Mouse (Mus musculus): ENCODE measurements at regions not wholly inside any gene's neighbourhood (a gene's known extent, or its start where the extent isn't known, plus 50 kb on each side); places are given as distances from the start of the nearest gene placed in this dataset.

DNA sequence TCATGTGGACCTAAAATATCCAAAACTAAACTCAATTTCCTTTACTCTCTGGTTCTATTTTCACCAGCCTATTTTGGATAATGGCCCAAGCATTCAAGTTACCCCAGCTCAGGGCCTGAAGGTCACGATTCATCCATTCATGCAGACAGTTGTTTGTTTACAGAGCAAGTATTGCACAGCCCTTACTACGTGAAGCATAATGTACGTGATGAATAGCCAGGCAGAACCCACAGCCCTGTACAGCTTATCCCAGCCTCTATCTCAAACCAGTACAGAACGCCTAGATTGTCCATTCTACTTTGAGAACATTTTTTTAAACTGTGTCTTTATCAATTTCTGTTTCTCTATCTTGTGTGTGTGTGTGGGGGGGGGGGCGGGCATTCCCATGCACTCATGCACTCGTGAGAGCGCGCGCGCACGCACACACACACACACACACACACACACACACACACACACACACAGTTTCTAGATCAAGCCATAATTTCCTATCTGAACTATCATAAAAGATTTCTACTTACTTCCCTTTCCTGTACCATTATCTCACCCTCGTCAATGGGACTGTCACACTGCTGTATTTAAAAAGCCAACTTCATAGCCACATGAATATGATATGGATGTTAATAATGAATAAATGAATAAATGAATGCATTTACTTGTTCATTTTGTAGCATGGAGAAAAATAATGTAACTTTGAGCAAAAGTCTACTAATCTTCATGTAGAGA is 180.3 kb upstream of the Bmp2 start:
- DNase-seq (ENCODE audit: low spot score) (no peak), ATAC-seq (no peak)
- Histone ChIP-seq H3K4me1 (ENCODE audit: insufficient read depth, low read depth, low read length) (no peaks in the 10 kb centered on the region), H3K4me3 (ENCODE audit: low read depth, low read length) (no peak overlapping the region), H3K4me2 (replicated peaks; ENCODE audit: low read depth, low read length) (no peak overlapping the region), H3K36me3 (ENCODE audit: insufficient read depth, low read length) (no peaks in the 10 kb centered on the region), H3K9ac (replicated peaks; ENCODE audit: low read depth) (no peak overlapping the region), H3K27me3 (replicated peaks; ENCODE audit: insufficient read depth, low read length) (no peaks in the 10 kb centered on the region), H3K27ac (ENCODE audit: low read length) (no peak overlapping the region), H3K9me3 (ENCODE audit: low read length) (no peaks in the 10 kb centered on the region)
- 52% methylated on average over 10 of the region's 12 CpGs for whole genome bisulfite sequencing
- no peak for TF ChIP-seq EP300 (IDR thresholded peaks at IDR 0.05)
- TF ChIP-seq CTCF (IDR thresholded peaks at IDR 0.05) = no peak

DNA sequence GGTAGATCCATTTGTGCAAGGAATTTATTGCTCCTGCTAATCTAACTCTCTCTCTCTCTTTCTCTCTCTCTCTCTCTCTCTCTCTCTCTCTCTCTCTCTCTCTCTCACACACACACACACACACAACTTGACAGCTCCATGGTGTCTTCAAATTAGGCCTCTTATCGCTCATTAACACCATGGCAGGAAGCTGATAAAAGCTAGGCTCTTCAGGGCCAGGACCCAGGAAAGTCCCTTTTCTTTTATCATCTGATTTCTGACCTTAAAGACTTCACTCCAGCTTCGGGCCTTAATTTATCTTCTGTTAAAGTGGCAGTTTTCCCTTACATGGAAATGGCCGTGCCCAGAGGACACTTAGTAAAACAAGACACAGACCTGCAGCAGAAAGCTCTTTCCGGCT is 178.4 kb upstream of the Bmp2 start:
- Histone ChIP-seq H3K4me2 (replicated peaks; ENCODE audit: low read depth, low read length) (no peak overlapping the region), H3K9ac (replicated peaks; ENCODE audit: low read depth) (no peak overlapping the region), H3K27me3 (replicated peaks; ENCODE audit: insufficient read depth, low read length) (no peaks in the 10 kb centered on the region), H3K36me3 (ENCODE audit: insufficient read depth, low read length) (no peaks in the 10 kb centered on the region), H3K4me3 (ENCODE audit: low read depth, low read length) (no peak overlapping the region), H3K4me1 (ENCODE audit: insufficient read depth, low read depth, low read length) (no peaks in the 10 kb centered on the region), H3K9me3 (ENCODE audit: low read length) (no peaks in the 10 kb centered on the region), H3K27ac (ENCODE audit: low read length) (no peak overlapping the region)
- 42% methylated on average over 4 of the region's 4 CpGs for WGBS
- ATAC-seq (no peak), DNase-seq (ENCODE audit: low spot score) (no peak)
- no peak for TF ChIP-seq CTCF (IDR thresholded peaks at IDR 0.05)
- no peak for TF ChIP-seq EP300 (IDR thresholded peaks at IDR 0.05)

DNA sequence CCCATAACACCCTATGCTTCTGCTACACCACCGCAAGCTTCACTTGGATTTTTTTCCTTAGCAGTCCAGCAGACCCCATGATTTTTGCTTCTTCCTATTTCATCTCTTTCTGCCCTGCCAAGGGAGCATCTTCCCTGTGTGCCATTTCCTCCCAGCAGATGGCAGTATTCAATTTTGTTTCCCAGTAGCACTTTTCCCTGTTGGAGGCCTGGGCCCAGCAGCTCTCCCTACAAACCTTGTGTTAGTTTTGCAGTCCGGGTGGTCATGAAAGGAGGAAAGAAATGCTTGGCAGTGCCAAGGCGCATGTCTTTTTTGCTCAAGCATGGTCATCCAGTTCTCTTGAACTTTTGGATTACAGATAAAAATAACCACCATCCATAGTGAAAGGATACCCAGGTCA is 170.9 kb upstream of the Bmp2 start:
- ATAC-seq = no peak
- WGBS = 63% methylated on average over 3 of the region's 3 CpGs
- Histone ChIP-seq H3K9me3 (ENCODE audit: low read length) (no peaks in the 10 kb centered on the region), H3K4me2 (replicated peaks; ENCODE audit: low read depth, low read length) (no peak overlapping the region), H3K27me3 (replicated peaks; ENCODE audit: insufficient read depth, low read length) (no peaks in the 10 kb centered on the region), H3K9ac (replicated peaks; ENCODE audit: low read depth) (no peak overlapping the region), H3K27ac (ENCODE audit: low read length) (no peak overlapping the region), H3K4me1 (ENCODE audit: insufficient read depth, low read depth, low read length) (no peaks in the 10 kb centered on the region), H3K4me3 (ENCODE audit: low read depth, low read length) (no peak overlapping the region), H3K36me3 (ENCODE audit: insufficient read depth, low read length) (no peaks in the 10 kb centered on the region)
- TF ChIP-seq CTCF (IDR thresholded peaks at IDR 0.05) (peak; percentile 72), EP300 (IDR thresholded peaks at IDR 0.05) (no peak)
- peak; percentile 50 for DNase-seq (ENCODE audit: low spot score)

DNA sequence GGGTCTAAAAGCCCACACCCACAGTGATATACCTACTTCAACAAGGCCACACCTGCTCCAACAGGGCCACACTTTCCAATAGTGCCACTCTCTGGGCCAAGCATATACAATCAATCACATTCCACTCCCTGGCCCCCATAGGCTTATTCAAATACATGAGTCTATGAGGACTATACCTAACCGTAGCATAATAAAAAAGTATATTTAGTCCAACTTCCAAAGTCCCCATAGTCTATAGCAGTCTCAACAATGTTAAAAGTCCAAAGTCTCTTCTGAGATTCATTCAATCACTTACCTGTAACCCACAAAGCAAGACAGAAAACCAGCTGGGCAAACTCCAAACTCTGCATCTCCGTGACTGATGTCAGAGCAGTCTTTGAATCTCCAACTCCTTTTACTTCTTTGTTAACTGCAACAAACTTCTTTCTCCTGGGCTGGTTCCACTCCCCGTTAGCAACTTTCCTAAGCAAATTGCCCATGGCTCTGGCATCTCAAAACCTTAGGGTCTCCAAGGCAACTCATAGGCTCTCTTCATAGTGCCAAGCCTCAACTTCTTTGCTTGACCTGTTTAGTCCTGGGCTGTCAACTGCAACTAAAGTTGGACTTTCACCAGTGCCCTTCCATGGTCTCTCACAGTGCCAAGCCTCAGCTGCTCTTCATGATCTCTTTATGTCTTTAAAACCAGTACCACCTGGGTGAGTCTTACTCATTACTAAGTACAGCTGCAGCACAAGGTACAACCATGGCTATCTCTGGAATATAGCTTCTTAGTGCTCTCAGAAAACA is 168.6 kb upstream of the Bmp2 start:
- DNase-seq (ENCODE audit: low spot score) (no peak), ATAC-seq (no peak)
- Histone ChIP-seq H3K9me3 (ENCODE audit: low read length) (no peaks in the 10 kb centered on the region), H3K9ac (replicated peaks; ENCODE audit: low read depth) (no peak overlapping the region), H3K36me3 (ENCODE audit: insufficient read depth, low read length) (no peaks in the 10 kb centered on the region), H3K27ac (ENCODE audit: low read length) (no peak overlapping the region), H3K4me2 (replicated peaks; ENCODE audit: low read depth, low read length) (no peak overlapping the region), H3K4me1 (ENCODE audit: insufficient read depth, low read depth, low read length) (no peaks in the 10 kb centered on the region), H3K27me3 (replicated peaks; ENCODE audit: insufficient read depth, low read length) (no peaks in the 10 kb centered on the region), H3K4me3 (ENCODE audit: low read depth, low read length) (no peak overlapping the region)
- TF ChIP-seq CTCF (IDR thresholded peaks at IDR 0.05) = no peak
- WGBS = 86% methylated on average over 3 of the region's 3 CpGs

DNA sequence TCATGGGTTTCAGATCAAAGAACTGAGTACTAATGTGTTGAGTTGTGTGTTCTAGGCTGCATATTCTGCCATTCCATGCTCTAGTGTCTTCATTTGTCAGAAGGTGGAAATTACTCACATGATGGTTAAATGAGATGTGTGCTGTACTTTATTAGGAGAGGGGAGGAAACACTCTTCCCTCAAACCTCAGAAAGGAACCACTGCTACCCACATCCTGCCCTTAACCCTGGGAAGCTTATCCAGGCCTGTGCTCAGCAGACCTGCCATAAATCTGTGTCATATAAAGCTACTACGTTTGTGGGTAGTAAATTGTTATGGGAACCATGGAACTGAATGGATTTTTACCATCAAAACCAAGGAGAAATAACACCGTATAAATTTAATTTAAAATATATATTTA is 166.7 kb upstream of the Bmp2 start:
- Histone ChIP-seq H3K4me3 (ENCODE audit: low read depth, low read length) (no peak overlapping the region), H3K27ac (ENCODE audit: low read length) (no peak overlapping the region), H3K4me2 (replicated peaks; ENCODE audit: low read depth, low read length) (no peak overlapping the region), H3K9ac (replicated peaks; ENCODE audit: low read depth) (no peak overlapping the region), H3K9me3 (ENCODE audit: low read length) (no peaks in the 10 kb centered on the region), H3K27me3 (replicated peaks; ENCODE audit: insufficient read depth, low read length) (no peaks in the 10 kb centered on the region), H3K36me3 (ENCODE audit: insufficient read depth, low read length) (no peaks in the 10 kb centered on the region), H3K4me1 (ENCODE audit: insufficient read depth, low read depth, low read length) (no peaks in the 10 kb centered on the region)
- ATAC-seq (no peak), DNase-seq (ENCODE audit: low spot score) (no peak)
- no peak for TF ChIP-seq CTCF (IDR thresholded peaks at IDR 0.05)
- WGBS = 69% methylated on average over 2 of the region's 2 CpGs

DNA sequence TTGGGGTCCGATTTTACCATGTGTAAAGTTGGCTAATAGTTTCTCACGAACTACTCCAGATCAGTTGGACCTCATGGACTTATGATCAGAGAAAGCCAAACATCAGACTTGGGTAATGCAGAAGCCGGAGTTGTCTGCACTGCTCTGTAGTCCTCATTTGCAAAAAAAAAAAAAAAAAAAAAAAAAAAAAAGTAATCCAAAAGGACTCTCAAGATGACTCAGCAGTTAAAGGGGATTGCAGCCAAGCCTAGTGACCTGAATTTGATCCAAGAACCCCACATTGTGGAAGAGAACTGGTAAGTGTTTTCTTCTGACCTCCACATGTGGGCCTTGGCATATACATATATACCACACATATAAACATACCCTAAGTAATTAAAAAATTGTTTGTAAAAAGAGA is 164.6 kb upstream of the Bmp2 start:
- no peaks in the 10 kb centered on the region for H3K4me1 ChIP-seq (ENCODE audit: insufficient read depth, low read depth, low read length)
- no peak for TF ChIP-seq CTCF (IDR thresholded peaks at IDR 0.05)
- no peak for TF ChIP-seq EP300 (IDR thresholded peaks at IDR 0.05)
- no peak overlapping the region for H3K27ac ChIP-seq (ENCODE audit: low read length)
- H3K9me3 ChIP-seq (ENCODE audit: low read length) = no peaks in the 10 kb centered on the region
- no peaks in the 10 kb centered on the region for H3K27me3 ChIP-seq (replicated peaks; ENCODE audit: insufficient read depth, low read length)
- no peak overlapping the region for H3K4me3 ChIP-seq (ENCODE audit: low read depth, low read length)
- ATAC-seq = no peak
- H3K36me3 ChIP-seq (ENCODE audit: insufficient read depth, low read length) = no peaks in the 10 kb centered on the region
- 86% methylated on average over 3 of the region's 3 CpGs for WGBS
- DNase-seq (ENCODE audit: low spot score) = no peak
- H3K9ac ChIP-seq (replicated peaks; ENCODE audit: low read depth) = no peak overlapping the region
- no peak overlapping the region for H3K4me2 ChIP-seq (replicated peaks; ENCODE audit: low read depth, low read length)

All from lung, postnatal 0 days (tissue).